Mouse (Mus musculus) layer of hippocampus, adult 18-20 months (tissue): ENCODE measurements around the gene Ptpn23. TPM values are rescaled to one million over a fixed set of nuclear protein-coding genes. Genes with fewer than 3 reads are reported as not detected.

Experiments used
- DNase-seq, 2 experiments: peaks; one replicate each; pipeline ENCODE4 v3.0.0; 2022; ENCODE audit warnings: low spot score in 2 of 2
- total RNA-seq, 2 experiments: library from RNA; stranded (reverse); gene quantifications; 2 replicates each; pipeline ENCODE4 v1.2.3; 2021

Ptpn23 gene
- total RNA-seq, 2 experiments from 2014 or later = 53.2 to 53.6 TPM

DNA sequence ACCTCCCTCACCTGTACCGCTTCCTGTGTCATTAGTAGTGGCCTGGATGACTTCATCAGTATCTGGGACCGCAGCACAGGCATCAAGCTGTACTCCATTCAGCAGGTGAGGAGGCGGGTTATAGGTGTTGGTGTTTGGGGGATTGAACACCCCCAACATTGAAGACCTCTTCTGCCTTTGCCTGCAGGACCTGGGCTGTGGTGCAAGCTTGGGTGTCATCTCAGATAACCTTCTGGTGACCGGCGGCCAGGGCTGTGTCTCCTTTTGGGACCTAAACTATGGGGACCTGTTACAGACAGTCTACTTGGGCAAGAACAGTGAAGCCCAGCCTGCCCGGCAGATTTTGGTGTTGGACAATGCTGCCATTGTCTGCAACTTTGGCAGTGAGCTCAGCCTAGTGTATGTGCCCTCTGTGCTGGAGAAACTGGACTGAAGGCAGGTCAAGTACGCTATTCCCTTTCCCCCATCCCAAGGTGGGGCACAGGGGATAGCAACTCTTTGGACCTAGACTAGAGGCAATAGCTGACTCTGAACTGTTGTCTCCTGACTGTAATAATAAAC lies 23.6 kb downstream of the Ptpn23 start:
- no peak for DNase-seq

DNA sequence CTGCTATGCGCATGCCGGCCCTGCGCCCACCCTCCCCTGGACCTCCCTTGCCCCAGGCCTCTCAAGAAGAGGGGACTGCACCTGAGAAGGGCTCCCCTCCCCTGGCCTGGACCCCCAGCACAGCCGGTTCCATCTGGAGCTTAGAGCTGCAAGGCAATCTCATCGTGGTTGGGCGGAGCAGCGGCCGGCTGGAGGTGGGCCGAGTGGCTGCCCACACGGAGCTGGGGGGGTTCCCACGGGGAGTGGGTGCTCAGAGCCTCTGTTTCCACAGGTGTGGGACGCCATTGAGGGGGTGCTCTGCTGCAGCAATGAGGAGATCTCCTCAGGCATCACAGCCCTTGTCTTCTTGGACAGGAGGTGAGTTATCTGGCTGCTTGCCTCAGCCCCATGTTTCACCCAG lies 26.7 kb downstream of the Ptpn23 start:
- DNase-seq = no peak

DNA sequence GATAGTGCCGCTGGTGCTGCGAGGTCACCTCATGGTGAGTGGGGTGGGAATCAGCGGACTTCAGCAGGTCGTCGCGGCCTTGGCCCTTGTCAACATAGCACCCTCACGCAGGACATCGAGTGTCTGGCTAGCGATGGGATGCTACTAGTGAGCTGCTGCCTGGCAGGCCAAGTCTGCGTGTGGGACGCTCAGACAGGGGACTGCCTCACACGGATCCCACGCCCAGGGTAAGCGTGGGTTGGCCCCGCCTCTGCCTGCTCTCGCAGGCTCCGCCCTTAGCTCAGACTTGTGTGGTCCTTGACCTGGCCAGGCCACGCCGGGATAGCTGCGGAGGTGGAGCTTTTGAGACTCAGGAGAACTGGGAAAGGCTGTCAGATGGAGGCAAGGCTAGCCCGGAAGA lies 27.4 kb downstream of the Ptpn23 start:
- DNase-seq = no peak

DNA sequence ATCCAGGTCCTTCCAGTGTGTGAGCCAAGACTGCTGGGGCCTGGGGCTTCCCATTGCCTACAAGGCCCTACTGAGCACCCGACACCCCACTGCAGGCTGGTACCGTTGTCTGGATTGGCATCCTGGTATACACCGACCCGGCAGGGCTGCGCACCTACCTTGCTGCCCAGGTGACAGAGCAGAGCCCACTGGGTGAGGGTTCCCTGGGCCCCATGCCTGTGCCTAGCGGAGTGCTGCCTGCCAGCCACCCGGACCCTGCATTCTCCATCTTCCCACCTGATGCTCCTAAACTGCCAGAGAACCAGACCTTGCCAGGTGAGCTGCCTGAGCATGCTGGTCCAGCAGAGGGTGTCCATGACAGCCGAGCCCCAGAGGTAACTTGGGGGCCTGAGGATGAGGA lies 28.7 kb downstream of the Ptpn23 start:
- DNase-seq = no peak

DNA sequence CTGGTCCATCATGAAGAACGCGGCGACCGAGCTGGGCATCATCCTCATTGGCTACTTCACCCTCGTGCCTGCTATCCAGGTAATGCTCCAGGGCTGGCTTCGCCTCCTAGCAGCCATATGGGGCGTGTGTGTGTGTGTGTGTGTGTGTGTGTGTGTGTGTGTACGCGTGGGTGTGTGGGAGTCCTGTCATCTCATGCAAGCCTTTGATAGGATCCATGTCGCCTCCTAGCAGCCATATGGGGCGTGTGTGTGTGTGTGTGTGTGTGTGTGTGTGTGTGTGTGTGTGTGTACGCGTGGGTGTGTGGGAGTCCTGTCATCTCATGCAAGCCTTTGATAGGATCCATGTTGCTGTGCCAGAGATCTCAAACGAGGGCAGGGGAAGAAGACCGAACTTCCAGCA lies 30.4 kb downstream of the Ptpn23 start:
- peak in 1 of 2 experiments; percentile 53 for DNase-seq

DNA sequence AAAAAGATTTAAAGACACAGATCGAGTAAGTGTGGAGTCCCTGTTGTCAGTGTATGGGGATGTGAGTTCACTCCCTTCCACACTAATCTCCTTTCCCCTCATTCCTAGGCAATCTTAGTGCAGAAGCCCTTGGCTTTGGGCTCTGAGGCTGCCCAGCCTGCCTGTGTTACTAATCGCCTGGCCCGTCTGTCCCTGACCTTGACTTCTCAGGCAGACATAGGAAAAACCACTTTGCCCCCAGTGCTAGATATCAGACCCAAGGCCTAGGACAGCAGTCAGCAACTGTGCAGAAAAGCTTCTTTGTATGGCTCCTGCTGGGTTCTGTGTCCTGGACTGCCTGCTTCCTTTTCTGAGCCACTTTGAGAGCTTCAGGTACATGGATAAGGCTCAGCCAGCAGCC lies 32.3 kb downstream of the Ptpn23 start:
- no peak for DNase-seq

DNA sequence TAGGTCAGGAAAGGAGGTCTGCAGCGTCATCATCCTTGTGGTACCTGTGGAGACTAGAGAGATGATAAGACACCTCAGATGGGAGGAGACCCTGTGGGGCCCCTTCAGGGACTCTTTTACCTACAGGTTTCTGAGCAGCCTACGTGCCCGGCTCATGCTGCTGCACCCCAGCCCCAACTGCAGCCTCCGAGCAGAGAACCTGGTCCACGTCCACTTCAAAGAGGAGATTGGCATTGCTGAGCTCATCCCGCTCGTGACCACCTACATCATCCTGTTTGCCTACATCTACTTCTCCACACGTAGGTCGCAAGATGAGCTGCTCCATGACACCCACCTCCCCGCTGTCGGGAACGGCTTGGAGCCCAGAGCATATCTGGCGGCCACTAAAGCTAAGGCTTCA lies 34.1 kb downstream of the Ptpn23 start:
- DNase-seq = no peak

DNA sequence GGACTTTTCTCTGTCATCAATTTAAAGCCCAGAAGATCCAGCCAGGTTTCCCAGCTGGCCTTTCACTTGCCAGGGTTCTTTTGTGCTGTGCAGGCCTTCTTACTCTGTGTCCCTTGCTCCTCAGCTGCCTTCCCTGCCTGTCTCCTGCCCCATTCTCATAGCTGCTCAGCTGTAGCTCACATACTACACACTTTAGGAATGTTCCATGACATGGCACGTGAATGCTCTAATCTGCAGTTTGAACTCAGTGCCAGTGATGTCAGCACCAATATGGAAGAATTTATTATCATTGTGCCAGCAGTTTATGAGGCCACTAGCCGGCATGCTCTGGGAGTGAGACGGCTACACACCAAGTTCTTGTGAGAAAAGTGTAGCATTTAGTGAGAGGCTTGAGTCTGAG lies 38.2 kb downstream of the Ptpn23 start:
- no peak for DNase-seq

DNA sequence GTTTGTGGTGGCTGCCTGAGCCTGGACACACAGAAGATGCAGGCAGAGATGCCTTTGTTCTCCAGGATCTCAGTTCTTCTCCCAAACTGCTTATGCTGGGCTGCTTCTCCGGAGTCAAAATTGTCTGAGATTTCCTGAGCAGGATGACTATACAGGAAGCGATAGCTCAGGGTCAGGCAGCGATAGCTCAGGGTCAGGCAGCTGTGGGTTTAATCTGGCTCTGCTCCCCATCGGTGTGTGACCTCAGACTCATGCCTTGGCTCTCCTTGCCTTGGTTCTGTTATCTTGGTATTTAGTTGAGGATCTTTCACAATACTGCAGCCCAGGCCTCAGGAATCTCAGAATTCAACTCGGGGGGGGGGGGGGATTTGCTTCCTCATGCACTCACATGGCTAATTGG lies 41.3 kb downstream of the Ptpn23 start:
- no peak for DNase-seq

DNA sequence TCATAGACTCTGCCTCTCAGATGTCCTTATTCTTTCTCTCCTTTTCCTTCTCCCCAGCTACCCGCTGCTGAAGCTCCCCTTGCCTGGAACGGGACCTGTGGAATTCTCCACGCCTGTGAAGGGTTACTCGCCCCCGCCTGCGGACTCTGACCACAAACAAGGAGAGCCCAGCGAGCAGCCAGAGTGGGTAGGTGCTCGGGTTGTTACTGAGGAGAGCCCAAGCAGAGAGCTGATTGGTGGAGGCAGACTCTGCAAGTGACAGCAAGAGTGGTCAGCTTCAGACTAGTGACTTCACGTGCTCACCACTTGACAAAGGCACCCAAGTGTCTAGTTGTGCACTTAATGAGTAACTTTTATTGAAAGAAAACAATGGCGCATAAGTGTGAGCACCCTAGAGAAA lies 45.7 kb downstream of the Ptpn23 start:
- no peak for DNase-seq

DNA sequence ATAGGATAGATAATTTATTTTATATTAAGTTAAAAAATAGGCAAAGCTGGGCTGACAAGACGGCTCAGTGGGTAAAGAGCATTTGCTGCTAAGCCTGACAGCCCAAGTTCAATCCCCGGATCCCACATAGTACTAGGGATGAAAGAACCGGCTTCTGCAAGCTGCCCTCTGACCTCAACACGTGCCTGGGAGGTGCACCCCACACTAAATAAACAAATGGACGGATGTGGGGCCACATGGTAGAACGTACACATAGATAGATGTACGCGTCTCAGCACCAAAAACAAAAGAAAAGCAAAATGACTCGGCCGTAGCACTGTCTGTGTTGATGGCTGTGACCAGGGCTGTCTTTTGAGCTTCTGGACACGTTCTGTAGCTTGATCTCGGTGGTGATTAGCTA lies 46.7 kb downstream of the Ptpn23 start:
- DNase-seq = no peak

DNA sequence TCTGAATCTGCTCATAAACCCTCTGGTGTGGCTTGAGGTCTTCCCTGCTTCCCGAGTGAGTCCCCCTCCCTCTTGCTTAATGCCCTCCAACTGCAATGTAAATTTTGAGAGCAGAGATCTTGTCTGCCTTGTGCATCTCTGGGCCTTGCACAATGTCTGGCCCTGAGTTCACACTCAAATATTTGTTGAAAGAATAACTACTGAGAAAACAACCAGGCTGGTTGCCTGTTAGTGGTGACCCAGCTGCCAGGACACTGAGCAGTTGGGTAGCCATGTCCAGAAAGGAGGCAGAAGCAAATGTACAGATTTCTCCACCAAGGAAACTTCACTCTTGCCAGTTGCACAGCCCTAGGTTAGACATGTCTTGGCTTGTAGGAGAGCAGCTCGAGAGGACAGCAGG lies 49.7 kb downstream of the Ptpn23 start:
- DNase-seq = no peak

DNA sequence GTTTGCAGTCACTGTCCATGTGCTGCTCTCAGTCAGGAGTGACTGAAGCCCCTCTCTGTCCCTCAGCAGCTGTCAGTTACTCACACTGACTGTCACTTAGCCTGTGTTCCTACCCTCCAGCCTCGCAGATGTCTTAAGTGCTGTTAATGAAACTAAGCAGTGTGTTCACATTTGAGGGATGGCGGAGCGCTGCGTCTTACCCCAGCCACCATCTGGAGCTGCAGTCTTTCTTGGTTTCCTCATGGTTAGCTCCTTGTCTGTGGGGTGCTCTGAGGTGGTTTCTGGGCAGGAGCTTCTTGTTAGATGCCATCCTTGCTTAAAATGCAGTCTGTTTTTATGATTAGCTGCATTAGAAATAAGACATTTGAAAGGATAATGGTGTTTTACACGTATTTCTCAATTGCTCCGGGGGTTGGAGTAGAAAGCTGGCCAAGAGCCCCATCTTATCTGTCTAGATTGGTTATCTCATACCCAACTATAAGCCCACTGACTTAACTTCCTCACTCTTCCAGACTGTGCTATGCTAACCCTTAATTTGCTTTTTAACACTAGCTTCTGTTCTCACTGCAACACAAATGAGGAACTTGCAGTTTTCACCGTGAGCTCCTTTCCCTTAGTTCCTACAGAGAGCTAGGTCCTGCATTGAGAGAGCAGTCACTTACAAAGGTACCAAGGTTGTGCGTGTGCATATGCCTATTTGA lies 55.9 kb downstream of the Ptpn23 start:
- peak; percentile 30 to 39 for DNase-seq

DNA sequence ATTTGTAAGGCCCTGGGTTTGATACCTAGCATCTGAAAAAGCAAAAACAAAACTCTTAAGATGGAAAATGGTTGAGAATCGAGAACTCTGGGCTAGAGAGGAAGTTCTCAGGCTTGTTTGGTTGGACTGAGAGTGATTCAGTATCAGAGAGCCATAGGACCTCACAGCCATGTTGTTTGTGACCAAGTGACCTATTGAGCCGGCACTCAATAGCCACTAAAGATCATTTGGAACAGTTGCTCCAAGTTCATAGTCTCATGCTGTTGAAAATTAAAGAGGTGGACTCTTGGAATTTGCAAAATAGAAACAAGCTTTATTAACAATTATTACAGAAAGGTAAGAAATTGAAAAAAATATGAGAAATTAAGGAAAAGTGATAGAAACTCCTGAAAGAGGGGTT lies 56.7 kb downstream of the Ptpn23 start:
- DNase-seq = no peak

DNA sequence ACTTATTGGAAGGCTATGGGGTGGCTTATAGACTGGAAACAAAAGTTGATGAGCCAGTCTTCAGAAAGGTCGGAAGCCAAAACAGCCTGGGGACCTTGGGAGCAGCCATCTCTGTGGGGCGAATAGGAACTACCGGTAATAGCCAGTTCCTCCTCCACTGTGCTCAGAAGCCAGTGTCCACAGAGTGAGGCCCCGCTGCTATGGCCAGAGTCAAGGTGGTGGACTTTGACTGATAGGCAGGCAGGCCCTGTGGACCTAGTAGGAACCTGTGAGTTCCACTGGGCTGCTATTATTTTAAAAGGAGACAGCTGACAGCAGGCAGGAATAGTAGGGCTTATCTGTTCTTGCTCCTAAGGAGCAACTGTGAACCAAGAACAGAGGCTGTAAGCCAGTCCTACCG lies 57.4 kb downstream of the Ptpn23 start:
- DNase-seq = no peak

DNA sequence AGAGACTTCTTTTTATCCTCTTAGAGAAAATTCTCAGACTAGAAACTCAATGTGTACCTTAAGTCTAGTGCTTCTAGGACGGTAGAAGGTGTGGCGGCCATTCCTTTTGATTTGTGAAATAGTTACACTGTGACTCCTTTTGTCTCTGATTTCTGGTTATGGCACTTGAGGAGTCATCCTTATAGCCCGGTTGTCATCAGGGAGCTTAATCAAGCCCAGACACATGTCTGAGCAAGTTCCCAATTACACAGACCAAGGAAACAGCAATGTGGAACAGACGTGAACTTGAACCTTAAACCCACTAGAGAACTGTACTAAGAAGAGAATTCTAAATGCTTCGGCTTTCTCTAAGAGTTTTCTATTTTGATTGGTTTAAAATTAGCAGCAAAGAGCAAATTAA lies 57.8 kb downstream of the Ptpn23 start:
- DNase-seq = no peak

DNA sequence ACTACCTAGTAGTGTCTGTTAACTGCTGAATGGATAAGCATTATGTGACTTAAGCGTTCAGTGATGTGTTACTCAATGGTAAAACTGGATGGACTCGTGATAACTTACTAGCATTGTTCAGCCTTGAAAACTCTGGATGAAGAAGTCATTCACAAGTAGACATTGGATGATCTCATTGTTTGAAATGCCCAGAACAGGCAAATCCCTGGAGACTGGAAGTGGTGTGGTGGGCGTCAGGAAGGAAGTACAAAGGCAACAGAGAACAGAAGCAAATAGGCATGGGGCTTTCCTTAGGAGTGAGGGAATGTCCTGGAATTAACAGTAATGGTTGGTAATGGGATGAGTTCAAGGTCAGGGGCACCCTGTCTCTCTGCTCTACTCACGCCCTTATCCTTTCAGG lies 59.1 kb downstream of the Ptpn23 start:
- DNase-seq = no peak

DNA sequence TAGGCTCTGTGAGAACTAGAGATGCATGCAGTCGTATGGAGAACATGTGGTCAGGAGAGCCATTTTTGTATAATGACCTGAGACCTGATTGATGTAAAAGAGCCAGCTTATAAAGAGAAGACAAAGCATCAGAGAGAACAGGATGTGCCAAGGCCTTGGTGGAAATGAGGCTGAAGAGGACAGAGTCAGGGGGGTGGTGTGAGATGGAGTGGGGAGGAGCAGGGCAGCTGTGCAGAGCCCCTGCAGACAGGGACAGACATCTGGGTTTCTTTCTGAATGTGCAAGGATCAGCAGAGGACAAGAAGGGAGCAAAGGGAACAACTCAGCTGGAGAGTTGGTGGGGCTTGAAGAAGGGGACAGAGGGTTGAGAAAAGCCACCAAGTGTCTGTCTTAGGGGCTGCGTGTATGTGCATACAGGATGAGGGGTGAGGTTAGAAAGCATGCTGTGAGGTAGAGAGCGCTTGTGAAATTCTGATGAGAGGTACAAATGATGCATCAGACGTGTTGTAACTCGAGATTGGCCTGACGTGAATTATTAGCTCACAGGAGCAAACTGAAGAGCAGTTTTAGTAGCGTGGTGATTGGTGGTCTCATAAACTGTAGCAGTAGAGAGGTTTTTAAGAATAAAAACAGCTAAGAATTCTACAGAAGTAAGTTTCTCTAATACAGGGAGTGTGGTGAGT lies 62.8 kb downstream of the Ptpn23 start:
- no peak for DNase-seq

DNA sequence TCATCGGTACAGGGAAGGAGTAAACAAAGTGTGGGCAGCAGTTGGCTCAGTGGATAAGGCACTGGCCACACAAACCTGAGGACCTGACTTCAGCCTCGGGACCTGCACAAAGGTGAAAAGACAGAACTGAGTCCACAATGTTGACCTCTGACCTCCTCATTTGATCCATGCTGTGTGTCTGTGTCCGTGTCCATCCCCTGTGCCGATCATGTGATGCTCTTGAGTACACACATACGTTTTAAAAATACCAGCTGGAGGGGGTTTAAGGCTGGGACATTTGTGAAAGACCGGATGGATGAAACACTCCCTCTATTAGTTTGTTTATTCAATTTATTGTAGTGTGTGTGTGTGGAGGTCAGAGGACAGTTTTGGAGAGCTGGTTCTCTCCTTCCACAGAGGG lies 64.2 kb downstream of the Ptpn23 start:
- no peak for DNase-seq

DNA sequence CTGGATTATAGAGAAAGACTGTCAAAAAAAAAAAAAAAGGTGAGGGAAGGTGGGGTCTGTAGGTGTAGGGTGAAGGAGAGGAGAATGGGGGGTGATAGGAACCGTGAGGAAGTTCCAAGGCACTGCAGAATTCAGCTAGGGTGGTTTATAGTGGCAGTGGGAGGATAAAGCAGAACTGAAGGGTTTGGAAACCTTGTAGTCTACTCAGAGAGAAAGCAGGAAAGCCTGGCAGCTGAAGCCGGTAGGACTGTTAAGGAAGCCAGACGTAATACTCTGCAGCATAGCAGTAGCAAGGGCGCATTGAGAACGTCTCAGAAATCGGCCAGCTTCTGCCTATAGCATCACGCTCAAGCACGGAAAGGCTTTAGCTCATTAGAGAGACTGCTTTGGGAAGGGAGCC lies 66.0 kb downstream of the Ptpn23 start:
- DNase-seq = no peak

DNA sequence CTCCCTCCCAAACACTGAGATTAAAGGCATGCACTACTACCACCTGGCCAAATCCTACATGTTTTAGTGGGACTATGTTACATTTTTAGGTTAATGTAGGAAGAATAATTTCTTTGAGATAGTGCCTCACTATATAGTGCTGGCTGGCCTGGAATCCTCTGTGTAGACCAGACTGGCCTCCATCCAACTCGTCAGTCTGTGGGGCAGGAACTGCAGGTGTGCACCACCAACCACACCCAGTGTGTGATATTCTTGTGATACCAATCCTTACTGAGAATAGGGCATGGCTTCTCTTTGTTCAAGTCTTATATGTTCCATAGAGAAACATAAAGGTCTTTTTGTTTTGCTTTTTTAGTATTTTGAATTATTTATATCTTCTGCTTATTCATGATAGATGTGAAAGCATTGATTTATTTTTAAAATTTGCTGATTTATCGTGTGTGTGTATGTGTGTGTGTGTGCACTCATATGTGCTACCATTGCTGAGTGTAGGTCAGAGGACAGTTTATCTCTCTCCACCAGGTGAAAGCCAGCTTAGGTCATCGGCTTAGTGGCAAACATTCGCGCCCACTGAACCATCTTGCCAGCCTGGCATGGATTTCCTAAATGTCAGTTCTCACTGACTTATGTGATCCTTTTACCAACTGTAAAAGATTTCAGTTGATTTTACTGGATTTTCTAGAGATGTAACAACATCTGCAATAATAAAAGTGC lies 67.8 kb downstream of the Ptpn23 start:
- no peak for DNase-seq
